Mouse (Mus musculus) brain, embryonic 14.5 days (tissue): ENCODE measurements at regions not wholly inside any gene's neighbourhood (a gene's known extent, or its start where the extent isn't known, plus 50 kb on each side); places are given as distances from the start of the nearest gene placed in this dataset.

Experiments used
- DNase-seq: peaks from one replicate; pipeline ENCODE4 v3.0.0-alpha.2; 2011; ENCODE audit warnings: low read depth
- CTCF ChIP-seq: fragments of 200-500 bp; IDR thresholded peaks from 2 replicates; pipeline ENCODE4 v1.5.1; 2012; ENCODE audit warnings: inconsistent platforms, mild to moderate bottlenecking, moderate library complexity, borderline replicate concordance; ENCODE audit not compliant: insufficient read depth, insufficient read length; ENCODE audit errors: extremely low read depth
- POLR2A ChIP-seq: fragments of 200-500 bp; IDR thresholded peaks from 2 replicates; pipeline ENCODE4 v1.6.1; 2012; ENCODE audit warnings: mild to moderate bottlenecking, inconsistent platforms, borderline replicate concordance; ENCODE audit not compliant: poor library complexity, insufficient read depth, insufficient read length, severe bottlenecking; ENCODE audit errors: extremely low read depth

- no peak for TF ChIP-seq CTCF
- no peak for TF ChIP-seq POLR2A
- no peak for DNase-seq
Observed at GRCm38 (mm10) chr13:118193951-118194696, 192.3 kb upstream of the B430218F22Rik start.

DNA sequence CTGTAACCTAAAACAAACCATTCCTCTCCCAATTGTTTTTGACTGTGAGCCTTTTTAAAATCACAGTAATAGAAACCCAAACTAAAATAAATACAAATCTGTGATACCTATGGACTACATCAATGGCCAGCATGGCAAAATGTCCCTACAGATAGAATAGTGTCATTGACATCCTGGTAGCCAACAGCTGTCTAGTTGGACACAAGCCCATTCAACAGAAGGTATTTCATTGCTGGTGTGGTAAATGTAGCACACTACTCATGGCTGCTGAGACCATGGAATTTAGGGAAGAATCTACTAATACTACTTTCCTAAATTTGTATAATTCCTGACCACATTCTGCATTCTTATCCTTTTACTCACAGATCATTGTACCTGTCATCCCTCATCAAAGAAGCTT is 178.3 kb upstream of the B430218F22Rik start:
- DNase-seq: no peak
- TF ChIP-seq CTCF (no peak), POLR2A (no peak)

GRCm38 (mm10) chr13:118227354-118227753 is 159.1 kb upstream of the B430218F22Rik start:
- TF ChIP-seq POLR2A (no peak), CTCF (no peak)
- peak; percentile 75 for DNase-seq

DNA sequence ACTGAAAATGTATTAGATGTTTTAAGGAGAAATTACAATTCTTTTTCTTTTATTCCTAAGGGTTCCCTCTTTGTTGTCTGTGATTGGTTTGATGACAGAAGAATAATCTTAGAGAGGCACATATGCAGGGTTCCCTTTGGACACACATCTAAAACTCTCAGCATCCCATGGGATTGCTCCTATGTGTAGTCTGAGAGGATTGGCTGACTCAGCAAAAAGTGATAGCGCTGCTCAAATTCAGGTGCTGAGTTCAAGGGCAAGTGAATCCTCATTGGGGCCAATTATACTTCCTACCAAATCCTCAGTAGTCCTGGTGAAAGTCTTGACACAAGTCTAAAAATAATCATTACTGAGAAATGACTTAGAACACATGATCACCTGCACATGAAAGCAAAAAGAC is 148.5 kb upstream of the B430218F22Rik start:
- peak; percentile 12 for DNase-seq
- TF ChIP-seq CTCF (no peak), POLR2A (no peak)

DNA sequence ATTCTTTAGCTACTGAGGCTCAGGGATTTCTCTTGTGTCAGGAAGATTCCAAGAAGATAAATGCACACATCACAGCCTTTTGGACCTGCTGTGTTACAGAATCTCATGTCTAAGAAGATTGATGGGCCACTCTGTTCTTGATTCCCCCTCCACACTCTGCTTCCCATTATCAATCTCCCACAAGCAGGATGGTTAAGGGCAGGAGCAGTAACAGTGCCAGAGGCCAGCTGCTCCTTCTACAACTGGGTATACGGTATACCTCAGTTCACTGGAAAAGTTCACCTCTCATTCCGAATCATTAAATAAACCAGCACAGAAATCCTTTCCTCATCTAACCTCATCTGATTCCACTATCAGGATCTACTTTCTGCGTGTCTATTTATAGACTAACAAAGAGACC is 141.8 kb upstream of the B430218F22Rik start:
- TF ChIP-seq CTCF (no peak), POLR2A (no peak)
- DNase-seq: no peak

- TF ChIP-seq POLR2A (no peak), CTCF (no peak)
- no peak for DNase-seq
Observed at GRCm38 (mm10) chr13:118245546-118245945, 140.9 kb upstream of the B430218F22Rik start.

GRCm38 (mm10) chr13:118259606-118260005 is 126.8 kb upstream of the B430218F22Rik start:
- TF ChIP-seq CTCF (no peak), POLR2A (no peak)
- no peak for DNase-seq

DNA sequence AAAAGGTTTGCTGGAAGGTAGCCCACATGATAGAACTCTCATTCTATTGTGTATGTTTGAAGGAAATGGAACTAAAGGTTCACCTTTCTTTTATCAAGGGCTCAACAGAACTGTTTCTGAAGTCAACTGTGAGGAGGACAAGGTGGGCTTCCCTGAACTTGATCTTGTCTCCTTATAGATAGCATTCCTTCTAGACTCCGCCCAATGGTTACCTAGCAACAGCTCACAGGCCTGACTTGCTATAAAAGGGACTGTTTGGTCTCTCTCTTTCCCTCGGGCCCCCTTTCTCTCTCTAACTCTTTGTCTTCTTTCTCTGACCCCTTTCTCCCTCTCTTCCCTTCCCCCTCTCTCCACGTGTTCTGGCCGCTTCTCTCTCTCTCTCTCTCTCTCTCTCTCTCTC is 123.5 kb upstream of the B430218F22Rik start:
- DNase-seq: no peak
- TF ChIP-seq CTCF (no peak), POLR2A (no peak)

DNA sequence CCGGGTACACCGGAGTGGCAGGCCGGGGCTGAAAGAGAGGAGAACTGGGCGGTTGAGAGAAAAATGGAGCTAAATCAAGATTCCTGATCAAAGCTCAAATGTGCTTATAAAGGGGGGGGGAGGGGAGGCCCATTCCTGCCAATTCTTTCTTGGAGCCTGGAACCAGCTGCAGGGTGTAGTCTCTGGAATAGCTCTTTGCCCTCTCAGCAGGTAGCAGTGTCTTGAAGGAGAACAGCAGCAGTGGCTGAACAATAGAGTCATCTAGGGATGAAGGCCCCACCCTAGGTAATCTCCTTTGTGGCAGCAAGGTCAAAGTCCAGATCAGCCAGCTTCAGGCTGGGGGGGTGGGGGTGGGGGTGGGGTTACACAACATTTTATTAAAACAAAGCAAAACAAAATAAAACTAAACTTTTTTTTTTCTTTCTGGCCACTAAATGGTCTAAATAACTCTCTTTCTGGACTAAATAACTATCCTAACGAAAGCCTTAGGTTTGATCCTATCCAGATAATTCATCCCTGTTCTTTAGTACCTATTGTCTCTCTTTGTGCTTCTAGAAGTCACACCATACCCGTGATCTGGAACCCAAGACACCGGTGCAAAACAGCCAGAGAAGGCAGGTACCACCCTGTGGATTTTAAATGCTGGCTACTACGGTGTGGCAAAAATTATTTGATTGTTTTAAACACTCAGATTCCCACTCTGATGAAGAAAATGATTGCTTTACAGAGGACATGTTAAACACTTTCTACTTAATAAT is 120.5 kb upstream of the B430218F22Rik start:
- DNase-seq: no peak
- no peak for TF ChIP-seq CTCF
- TF ChIP-seq POLR2A: no peak

- no peak for TF ChIP-seq CTCF
- TF ChIP-seq POLR2A: no peak
- no peak for DNase-seq
Observed at GRCm38 (mm10) chr13:118272904-118273303, 113.5 kb upstream of the B430218F22Rik start.

GRCm38 (mm10) chr13:118280956-118281355 is 105.5 kb upstream of the B430218F22Rik start:
- DNase-seq: no peak
- no peak for TF ChIP-seq POLR2A
- TF ChIP-seq CTCF: no peak
